Mouse (Mus musculus) liver, adult 2 months (tissue): ENCODE measurements around the gene Arfip1. TPM values are rescaled to one million over a fixed set of nuclear protein-coding genes. Genes with fewer than 3 reads are reported as not detected.

Experiments
- DNase-seq: peaks from one replicate; pipeline ENCODE4 v3.0.0-alpha.2; 2011; ENCODE audit warnings: low read depth, low spot score; ENCODE audit errors: extremely low read depth
- H3K27ac ChIP-seq: fragments of 200-500 bp; replicated peaks from 2 replicates; pipeline ENCODE4 v1.5.1; 2012; ENCODE audit warnings: low read depth, mild to moderate bottlenecking, control low read depth, inconsistent platforms, low read length; ENCODE audit not compliant: insufficient read depth
- H3K27me3 ChIP-seq: fragments of 200-500 bp; 2 replicates; pipeline ENCODE4 v1.6.1; 2012; ENCODE audit warnings: mild to moderate bottlenecking, moderate library complexity, low read length, inconsistent platforms; ENCODE audit not compliant: control insufficient read depth, insufficient read depth
- H3K36me3 ChIP-seq: fragments of 200-500 bp; 2 replicates; pipeline ENCODE4 v1.6.1; 2012; ENCODE audit warnings: low read length, inconsistent platforms; ENCODE audit not compliant: control insufficient read depth, insufficient read depth
- H3K4me1 ChIP-seq: fragments of 200-500 bp; 2 replicates; pipeline ENCODE4 v1.6.1; 2011; ENCODE audit warnings: low read length; ENCODE audit not compliant: control insufficient read depth, insufficient read depth
- H3K4me3 ChIP-seq: fragments of 200-500 bp; 2 replicates; pipeline ENCODE4 v1.5.1; 2011; ENCODE audit warnings: low read depth, mild to moderate bottlenecking, control low read depth, low read length, moderate library complexity; ENCODE audit not compliant: insufficient read depth
- H3K79me2 ChIP-seq: fragments of 200-500 bp; 2 replicates; pipeline ENCODE4 v1.6.1; 2012; ENCODE audit warnings: inconsistent platforms, mild to moderate bottlenecking, low read length, moderate library complexity; ENCODE audit not compliant: control insufficient read depth, insufficient read depth
- H3K9ac ChIP-seq: fragments of 200-500 bp; 2 replicates; pipeline ENCODE4 v1.6.1; 2012; ENCODE audit warnings: low read depth, mild to moderate bottlenecking, control low read depth, inconsistent platforms, low read length
- CTCF ChIP-seq: fragments of 200-500 bp; IDR thresholded peaks from 2 replicates; pipeline ENCODE4 v1.5.1; 2011; ENCODE audit warnings: low read depth, low read length, control low read depth
- POLR2A ChIP-seq: fragments of 200-500 bp; IDR thresholded peaks from 2 replicates; pipeline ENCODE4 v1.6.1; 2011; ENCODE audit warnings: low read length, control low read depth; ENCODE audit not compliant: insufficient read depth; ENCODE audit errors: extremely low read depth
- WGBS: fragments of 180-500 bp; shearing (Covaris S2); methylation state at CpG from one replicate; pipeline ENCODE4 v1.1.7; 2018; 5-methylcytosine and 5-hydroxymethylcytosine counted together
- polyA plus RNA-seq: library from polyadenylated mRNA; depleted of rRNA; stranded (reverse); fragments of >200 nt; gene quantifications from 2 replicates; pipeline ENCODE4 v1.2.3, GENCODE M21; 2012
- total RNA-seq: library from RNA; depleted of rRNA; stranded (reverse); fragments of >200 nt; gene quantifications from 2 replicates; pipeline ENCODE4 v1.2.3, GENCODE M21; 2014

The Arfip1 gene
- total and polyA plus RNA-seq, 2 experiments: 4.7 to 21.4 TPM

DNA sequence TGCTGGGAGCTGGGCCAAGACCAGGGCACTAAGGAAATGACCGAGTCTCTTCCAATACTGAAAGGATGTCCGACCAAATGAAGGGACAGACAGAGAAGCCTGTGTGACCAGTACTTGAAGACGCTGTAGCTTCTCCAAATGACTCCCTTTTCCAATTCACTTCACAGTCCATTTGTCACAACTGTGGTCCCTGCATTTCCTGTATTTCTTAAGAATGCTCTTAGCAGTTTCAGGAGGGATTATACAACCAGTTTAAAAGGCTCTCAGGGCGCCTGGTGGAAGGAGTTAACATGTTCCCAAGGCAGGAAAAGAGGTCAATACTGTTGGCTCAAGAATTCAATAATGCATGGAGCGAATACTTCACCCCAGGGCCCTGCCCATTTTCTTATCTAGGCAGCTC lies 109.5 kb downstream of the Arfip1 start:
- Histone ChIP-seq H3K79me2 (no peaks in the 10 kb centered on the region), H3K4me3 (no peak overlapping the region), H3K27me3 (no peaks in the 10 kb centered on the region), H3K4me1 (no peaks in the 10 kb centered on the region), H3K36me3 (no peaks in the 10 kb centered on the region), H3K27ac (no peak overlapping the region), H3K9ac (no peak overlapping the region)
- WGBS: 65% methylated on average over 5 of the region's 5 CpGs
- DNase-seq: no peak
- TF ChIP-seq CTCF (no peak), POLR2A (no peak)

DNA sequence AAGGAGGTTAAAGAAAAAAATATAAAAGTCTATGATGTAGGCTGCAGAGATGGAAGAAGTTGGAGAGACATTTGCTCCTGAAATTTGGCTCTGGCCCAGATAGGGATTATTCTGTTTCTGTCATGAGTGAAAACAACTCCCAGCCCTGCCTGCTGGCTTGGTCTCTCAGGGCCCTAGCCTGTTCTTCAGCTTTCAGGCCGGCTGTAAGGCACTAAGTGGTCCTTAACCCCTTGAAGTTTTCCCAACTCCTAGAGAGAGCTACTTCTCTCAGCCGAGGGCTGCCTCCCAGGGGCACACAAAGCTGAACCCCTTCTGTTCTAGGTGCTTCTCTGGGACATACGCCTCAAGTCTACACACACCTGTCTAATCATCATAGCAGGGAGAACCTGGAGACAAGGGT lies 109.9 kb downstream of the Arfip1 start:
- H3K9ac ChIP-seq: no peak overlapping the region
- no peak for DNase-seq
- no peaks in the 10 kb centered on the region for H3K4me1 ChIP-seq
- no peaks in the 10 kb centered on the region for H3K79me2 ChIP-seq
- 72% methylated on average over 3 of the region's 3 CpGs for WGBS
- H3K27ac ChIP-seq: no peak overlapping the region
- H3K4me3 ChIP-seq: no peak overlapping the region
- no peaks in the 10 kb centered on the region for H3K27me3 ChIP-seq
- TF ChIP-seq CTCF (no peak), POLR2A (no peak)
- no peaks in the 10 kb centered on the region for H3K36me3 ChIP-seq

DNA sequence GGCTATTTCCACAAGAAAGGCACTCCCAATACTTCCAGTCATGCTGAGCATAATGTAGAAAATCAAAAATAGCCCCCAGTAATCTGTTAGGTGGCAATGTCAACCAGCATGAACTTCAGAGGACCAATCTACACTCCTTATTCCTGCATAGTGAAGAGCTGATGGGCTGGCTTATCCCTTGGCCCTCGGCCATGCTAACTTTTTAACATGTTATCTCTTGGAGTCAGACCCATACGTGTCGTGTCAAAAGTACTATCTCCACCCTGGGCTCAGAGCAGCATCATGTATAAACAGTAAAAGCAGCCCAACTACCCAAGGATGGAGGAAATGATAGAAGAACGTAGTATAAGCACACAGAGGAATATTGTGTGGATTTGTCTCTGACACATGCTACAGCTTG lies 111.3 kb downstream of the Arfip1 start:
- Histone ChIP-seq H3K79me2 (no peaks in the 10 kb centered on the region), H3K36me3 (no peaks in the 10 kb centered on the region), H3K27ac (no peak overlapping the region), H3K4me3 (no peak overlapping the region), H3K9ac (no peak overlapping the region), H3K4me1 (no peaks in the 10 kb centered on the region), H3K27me3 (no peaks in the 10 kb centered on the region)
- WGBS: 80% methylated on average over 4 of the region's 4 CpGs
- no peak for TF ChIP-seq CTCF
- TF ChIP-seq POLR2A: no peak
- no peak for DNase-seq

GRCm38 (mm10) chr3:84468111-84468453 lies 114.3 kb downstream of the Arfip1 start:
- TF ChIP-seq POLR2A (no peak), CTCF (no peak)
- no peaks in the 10 kb centered on the region for H3K36me3 ChIP-seq
- no peak overlapping the region for H3K9ac ChIP-seq

DNA sequence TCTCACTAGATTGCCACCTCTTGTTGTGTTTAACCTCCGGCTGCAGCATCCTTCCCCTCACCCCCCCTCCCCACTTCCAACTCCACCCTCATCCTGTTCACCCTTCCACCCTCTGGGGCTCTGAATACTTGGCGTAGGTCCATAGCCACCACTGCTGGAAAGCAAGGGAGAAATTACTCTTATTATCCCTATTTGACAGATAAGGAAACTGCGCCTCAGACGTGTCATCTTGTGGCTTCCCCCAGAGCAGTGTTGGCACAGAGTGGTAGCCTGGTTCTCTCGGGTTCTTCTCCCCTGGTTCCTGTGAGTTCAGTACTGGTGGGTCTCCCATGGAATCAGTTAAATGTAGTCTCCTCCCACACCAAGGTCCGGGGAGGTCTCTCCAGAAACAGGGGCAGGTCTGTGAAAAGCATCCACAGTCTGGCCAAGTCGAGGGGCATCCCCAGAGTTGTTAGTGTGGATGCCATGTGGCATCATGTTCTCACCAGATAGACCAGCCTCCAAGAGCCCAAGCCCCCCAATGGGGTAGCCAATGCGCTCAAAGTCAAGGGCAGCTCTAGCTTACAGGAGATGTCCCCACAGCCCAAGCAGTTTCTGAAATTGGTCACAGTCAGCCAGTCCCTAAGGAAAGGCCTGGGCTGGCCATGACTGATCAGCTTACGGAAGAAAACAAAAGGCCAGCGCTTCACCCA lies 114.9 kb downstream of the Arfip1 start:
- no peak for TF ChIP-seq CTCF
- TF ChIP-seq POLR2A: no peak
- H3K36me3 ChIP-seq: no peaks in the 10 kb centered on the region
- no peaks in the 10 kb centered on the region for H3K4me1 ChIP-seq
- H3K4me3 ChIP-seq: no peak overlapping the region
- WGBS: 54% methylated on average over 10 of the region's 10 CpGs
- no peak overlapping the region for H3K9ac ChIP-seq
- no peak for DNase-seq
- H3K79me2 ChIP-seq: no peaks in the 10 kb centered on the region
- H3K27me3 ChIP-seq: no peaks in the 10 kb centered on the region
- no peak overlapping the region for H3K27ac ChIP-seq

More at GRCm38 (mm10) chr3:84468111-84468453, 114.3 kb downstream of the Arfip1 start:
- Histone ChIP-seq H3K27me3 (no peaks in the 10 kb centered on the region), H3K27ac (no peak overlapping the region), H3K4me1 (no peaks in the 10 kb centered on the region), H3K4me3 (no peak overlapping the region), H3K79me2 (no peaks in the 10 kb centered on the region)
- DNase-seq: no peak
- WGBS: 50% methylated on average over 4 of the region's 4 CpGs

- 86% methylated on average over 6 of the region's 6 CpGs for WGBS
- H3K79me2 ChIP-seq: no peaks in the 10 kb centered on the region
- TF ChIP-seq POLR2A (no peak), CTCF (no peak)
- H3K36me3 ChIP-seq: no peaks in the 10 kb centered on the region
- H3K27me3 ChIP-seq: no peaks in the 10 kb centered on the region
- no peak overlapping the region for H3K9ac ChIP-seq
- H3K4me1 ChIP-seq: peaks cover 7% of the 10 kb centered on the region
- no peak for DNase-seq
- H3K27ac ChIP-seq: no peak overlapping the region
- H3K4me3 ChIP-seq: no peak overlapping the region
Observed at GRCm38 (mm10) chr3:84465822-84466500, 116.5 kb downstream of the Arfip1 start.
